Mouse (Mus musculus): ENCODE measurements around the gene Taf11. TPM values are rescaled to one million over a fixed set of nuclear protein-coding genes. Genes with fewer than 3 reads are reported as not detected.

Gene Taf11
- total and polyA plus RNA-seq, 2 experiments from 2014 or later, result 22.9 to 60.6 TPM

GRCm38 (mm10) chr17:27922174-27922712 lies 12.6 kb upstream of the Taf11 start:
- Histone ChIP-seq H3K4me3 (ENCODE audit: low read depth, low read length) (no peak overlapping the region), H3K27me3 (ENCODE audit: insufficient read depth, low read length) (no peaks in the 10 kb centered on the region), H3K27ac (ENCODE audit: low read depth, low read length) (peak overlapping the region; percentile 73), H3K4me2 (ENCODE audit: low read depth) (no peak overlapping the region), H3K4me1 (ENCODE audit: insufficient read depth) (no peaks in the 10 kb centered on the region), H3K9me3 (ENCODE audit: low read length) (no peaks in the 10 kb centered on the region), H3K9ac (no peak overlapping the region), H3K36me3 (ENCODE audit: insufficient read depth) (no peaks in the 10 kb centered on the region; the same call in 1 of the 2 replicates)
- TF ChIP-seq CTCF (IDR thresholded peaks at IDR 0.05; ENCODE audit: low read depth), result no peak
- ATAC-seq, result peak; percentile 69
- 63% methylated on average over 11 of the region's 11 CpGs for WGBS
- peak; percentile 56 for DNase-seq

GRCm38 (mm10) chr17:27920676-27921075 lies 11.0 kb upstream of the Taf11 start:
- H3K36me3 ChIP-seq (ENCODE audit: insufficient read depth), result no peaks in the 10 kb centered on the region
- no peaks in the 10 kb centered on the region for H3K9me3 ChIP-seq (ENCODE audit: low read length)
- H3K27me3 ChIP-seq (ENCODE audit: insufficient read depth, low read length), result no peaks in the 10 kb centered on the region
- DNase-seq, result no peak
- H3K4me3 ChIP-seq (ENCODE audit: low read depth, low read length), result no peak overlapping the region
- WGBS, result 64% methylated on average over 4 of the region's 4 CpGs
- H3K9ac ChIP-seq, result no peak overlapping the region
- no peak for ATAC-seq
- H3K4me2 ChIP-seq (ENCODE audit: low read depth), result no peak overlapping the region
- no peak for TF ChIP-seq CTCF (IDR thresholded peaks at IDR 0.05; ENCODE audit: low read depth)
- H3K4me1 ChIP-seq (ENCODE audit: insufficient read depth), result no peaks in the 10 kb centered on the region
- no peak overlapping the region for H3K27ac ChIP-seq (ENCODE audit: low read depth, low read length)

GRCm38 (mm10) chr17:27916366-27916765 lies 6.7 kb upstream of the Taf11 start:
- Histone ChIP-seq H3K9ac (no peak overlapping the region), H3K9me3 (ENCODE audit: low read length) (no peaks in the 10 kb centered on the region), H3K4me3 (ENCODE audit: low read depth, low read length) (no peak overlapping the region), H3K27me3 (ENCODE audit: insufficient read depth, low read length) (no peaks in the 10 kb centered on the region), H3K27ac (ENCODE audit: low read depth, low read length) (no peak overlapping the region), H3K4me2 (ENCODE audit: low read depth) (no peak overlapping the region), H3K4me1 (ENCODE audit: insufficient read depth) (no peaks in the 10 kb centered on the region), H3K36me3 (ENCODE audit: insufficient read depth) (peaks cover 6% of the 10 kb centered on the region; the same call in 1 of the 2 replicates)
- 83% methylated on average over 4 of the region's 4 CpGs for WGBS
- ATAC-seq (no peak), DNase-seq (no peak)
- no peak for TF ChIP-seq CTCF (IDR thresholded peaks at IDR 0.05; ENCODE audit: low read depth)

GRCm38 (mm10) chr17:27914742-27915141 lies 5.1 kb upstream of the Taf11 start:
- DNase-seq, result no peak
- Histone ChIP-seq H3K36me3 (ENCODE audit: insufficient read depth) (peaks cover 6% of the 10 kb centered on the region; the same call in 1 of the 2 replicates), H3K9me3 (ENCODE audit: low read length) (no peaks in the 10 kb centered on the region), H3K4me1 (ENCODE audit: insufficient read depth) (0 out of 2 replicates have a peak, but pooled peaks cover 10% of the 10 kb centered on the region), H3K27ac (ENCODE audit: low read depth, low read length) (no peak overlapping the region), H3K27me3 (ENCODE audit: insufficient read depth, low read length) (no peaks in the 10 kb centered on the region), H3K4me3 (ENCODE audit: low read depth, low read length) (no peak overlapping the region), H3K9ac (no peak overlapping the region), H3K4me2 (ENCODE audit: low read depth) (no peak overlapping the region)
- no peak for TF ChIP-seq CTCF (IDR thresholded peaks at IDR 0.05; ENCODE audit: low read depth)
- 90% methylated on average over 4 of the region's 4 CpGs for WGBS
- no peak for ATAC-seq

- no peak overlapping the region for H3K9ac ChIP-seq
- no peaks in the 10 kb centered on the region for H3K27me3 ChIP-seq (ENCODE audit: insufficient read depth, low read length)
- H3K9me3 ChIP-seq (ENCODE audit: low read length), result no peaks in the 10 kb centered on the region
- peaks cover 14% of the 10 kb centered on the region; the same call in 1 of the 2 replicates for H3K4me1 ChIP-seq (ENCODE audit: insufficient read depth)
- no peak overlapping the region for H3K4me2 ChIP-seq (ENCODE audit: low read depth)
- TF ChIP-seq CTCF (IDR thresholded peaks at IDR 0.05; ENCODE audit: low read depth), result no peak
- 90% methylated on average over 7 of the region's 7 CpGs for WGBS
- DNase-seq (no peak), ATAC-seq (no peak)
- no peak overlapping the region for H3K4me3 ChIP-seq (ENCODE audit: low read depth, low read length)
- no peak overlapping the region for H3K27ac ChIP-seq (ENCODE audit: low read depth, low read length)
- peaks cover 6% of the 10 kb centered on the region; the same call in 1 of the 2 replicates for H3K36me3 ChIP-seq (ENCODE audit: insufficient read depth)
Observed at GRCm38 (mm10) chr17:27911371-27911770, 1.7 kb upstream of the Taf11 start.

GRCm38 (mm10) chr17:27908888-27909621 lies 589 bp downstream of the Taf11 start, which contains the start of gene Anks1:
Gene Anks1, plus strand, starts transcription at chr17:27909306.
- H3K27ac ChIP-seq (ENCODE audit: low read depth, low read length), result peak within 1 kb of the TSS; percentile 93
- peak within 1 kb of the TSS; percentile 77 for H3K9ac ChIP-seq
- no peak; the same call in 1 of the 2 replicates for TF ChIP-seq CTCF (IDR thresholded peaks at IDR 0.05; ENCODE audit: low read depth)
- H3K9me3 ChIP-seq (ENCODE audit: low read length), result no peaks in the 10 kb centered on the region
- peak within 1 kb of the TSS; percentile 96 for H3K4me3 ChIP-seq (ENCODE audit: low read depth, low read length)
- H3K4me1 ChIP-seq (ENCODE audit: insufficient read depth), result peaks cover 18% of the 10 kb centered on the region; the same call in 1 of the 2 replicates
- peak within 1 kb of the TSS; percentile 79 for H3K4me2 ChIP-seq (ENCODE audit: low read depth)
- H3K36me3 ChIP-seq (ENCODE audit: insufficient read depth), result peaks cover 12% of the 10 kb centered on the region
- ATAC-seq, result peak; percentile 88
- DNase-seq, result peak; percentile 95
- WGBS, result under 1% methylated on average over 54 of the region's 78 CpGs
- no peaks in the 10 kb centered on the region for H3K27me3 ChIP-seq (ENCODE audit: insufficient read depth, low read length)
